Mouse (Mus musculus) midbrain, embryonic 11.5 days (tissue): ENCODE measurements around the gene Gsta4. TPM values are rescaled to one million over a fixed set of nuclear protein-coding genes. Genes with fewer than 3 reads are reported as not detected.
A peak's percentile ranks its signal among the peaks of the same experiment; 100 is the strongest.
"Not testable (repeated sequence)": the region's sequence is repeated elsewhere in the genome, so short reads cannot be mapped to it uniquely, and the experiment has no call there.

ENCODE experiments used
- ATAC-seq: fragments of 200-750 bp; cut with Nextera tagmentation; 2 replicates; pipeline ENCODE4 v1.8.0; 2017; ENCODE audit warnings: moderate TSS enrichment, moderate library complexity; ENCODE audit not compliant: low FRiP score
- DNase-seq: peaks from one replicate; pipeline ENCODE4 v3.0.0; 2015; ENCODE audit warnings: low spot score; ENCODE audit errors: missing footprints
- H3K27ac ChIP-seq: fragments of 300-500 bp; sonication (generic); 2 replicates; pipeline ENCODE4 v1.5.1; 2014; ENCODE audit warnings: low read depth, low read length
- H3K27me3 ChIP-seq: fragments of 300-500 bp; sonication (generic); 2 replicates; pipeline ENCODE4 v1.6.1; 2014; ENCODE audit warnings: mild to moderate bottlenecking, low read length, moderate library complexity, mixed read lengths; ENCODE audit not compliant: control insufficient read depth, insufficient read depth
- H3K36me3 ChIP-seq: fragments of 300-500 bp; sonication (generic); 2 replicates; pipeline ENCODE4 v1.6.1; 2014; ENCODE audit warnings: mild to moderate bottlenecking, low read length, moderate library complexity, mixed read lengths; ENCODE audit not compliant: control insufficient read depth, insufficient read depth
- H3K4me1 ChIP-seq: fragments of 300-500 bp; sonication (generic); 2 replicates; pipeline ENCODE4 v1.6.1; 2014; ENCODE audit warnings: low read length; ENCODE audit not compliant: control insufficient read depth, insufficient read depth
- H3K4me2 ChIP-seq: fragments of 300-500 bp; sonication (generic); 2 replicates; pipeline ENCODE4 v1.6.1; 2014; ENCODE audit warnings: mild to moderate bottlenecking, moderate library complexity
- H3K4me3 ChIP-seq: fragments of 300-500 bp; sonication (generic); 2 replicates; pipeline ENCODE4 v1.5.1; 2014; ENCODE audit warnings: low read depth, low read length
- H3K9ac ChIP-seq: fragments of 300-500 bp; sonication (generic); 2 replicates; pipeline ENCODE4 v1.6.1; 2014; ENCODE audit warnings: low read length
- H3K9me3 ChIP-seq: fragments of 300-500 bp; sonication (generic); 2 replicates; pipeline ENCODE4 v1.6.1; 2016; ENCODE audit warnings: low read length; ENCODE audit not compliant: control insufficient read depth
- WGBS: fragments of 180-500 bp; shearing (Covaris S2); extraction: QIAGEN DNeasy Blood & Tissue Kit; methylation state at CpG from one replicate; pipeline ENCODE4 v1.1.7; 2014; 5-methylcytosine and 5-hydroxymethylcytosine counted together
- polyA plus RNA-seq: library from polyadenylated mRNA; unstranded; fragments of >200 nt; fragmentation: Nextera tagmentation; extraction: Ambion mirVana; gene quantifications from 2 replicates; pipeline ENCODE4 v1.2.1, GENCODE M21; 2014

Gene Gsta4
- polyA plus RNA-seq = 24.9 and 27.2 TPM in 2 replicates

GRCm38 (mm10) chr9:78182474-78182873 lies at the start of gene Gsta4:
Gene Gsta4, plus strand, starts transcription at chr9:78182774.
- not testable (repeated sequence) for H3K27me3 ChIP-seq, H3K4me2 ChIP-seq, H3K4me3 ChIP-seq, ATAC-seq, H3K27ac ChIP-seq, H3K4me1 ChIP-seq, H3K36me3 ChIP-seq, H3K9me3 ChIP-seq, H3K9ac ChIP-seq, DNase-seq
- WGBS = 92% methylated on average over 4 of the region's 7 CpGs

GRCm38 (mm10) chr9:78135658-78136057 lies 46.9 kb upstream of the Gsta4 start:
- H3K4me3 ChIP-seq = no peak overlapping the region
- DNase-seq (no peak), ATAC-seq (no peak)
- H3K9ac ChIP-seq = no peak overlapping the region
- no peaks in the 10 kb centered on the region for H3K27me3 ChIP-seq
- no peak overlapping the region for H3K27ac ChIP-seq
- H3K4me2 ChIP-seq = no peak overlapping the region
- no peaks in the 10 kb centered on the region for H3K9me3 ChIP-seq
- 88% methylated on average over 7 of the region's 7 CpGs for WGBS
- no peaks in the 10 kb centered on the region for H3K4me1 ChIP-seq
- peaks cover 23% of the 10 kb centered on the region; the same call in 1 of the 2 replicates for H3K36me3 ChIP-seq

- H3K9me3 ChIP-seq = peaks cover 6% of the 10 kb centered on the region; the same call in 1 of the 2 replicates
- H3K4me2 ChIP-seq = no peak overlapping the region
- H3K36me3 ChIP-seq = peaks cover 24% of the 10 kb centered on the region
- H3K27me3 ChIP-seq = no peaks in the 10 kb centered on the region
- no peak overlapping the region for H3K4me3 ChIP-seq
- no peaks in the 10 kb centered on the region for H3K4me1 ChIP-seq
- ATAC-seq (no peak), DNase-seq (no peak)
- no peak overlapping the region for H3K27ac ChIP-seq
- 96% methylated on average over 9 of the region's 9 CpGs for WGBS
- no peak overlapping the region for H3K9ac ChIP-seq
Observed at GRCm38 (mm10) chr9:78138044-78138676, 44.4 kb upstream of the Gsta4 start.

GRCm38 (mm10) chr9:78139463-78139862 lies 43.1 kb upstream of the Gsta4 start:
- H3K27me3 ChIP-seq = no peaks in the 10 kb centered on the region
- H3K4me2 ChIP-seq = no peak overlapping the region
- peaks cover 25% of the 10 kb centered on the region for H3K36me3 ChIP-seq
- H3K9me3 ChIP-seq = peaks cover 6% of the 10 kb centered on the region; the same call in 1 of the 2 replicates
- no peak for DNase-seq
- no peaks in the 10 kb centered on the region for H3K4me1 ChIP-seq
- H3K9ac ChIP-seq = no peak overlapping the region
- no peak overlapping the region for H3K27ac ChIP-seq
- ATAC-seq = no peak
- 90% methylated on average over 4 of the region's 4 CpGs for WGBS
- no peak overlapping the region for H3K4me3 ChIP-seq

- DNase-seq = no peak
- Histone ChIP-seq H3K27ac (no peak overlapping the region), H3K9ac (no peak overlapping the region), H3K4me2 (no peak overlapping the region), H3K36me3 (peaks cover 20% of the 10 kb centered on the region), H3K27me3 (no peaks in the 10 kb centered on the region), H3K4me3 (no peak overlapping the region), H3K9me3 (peaks cover 6% of the 10 kb centered on the region; the same call in 1 of the 2 replicates), H3K4me1 (no peaks in the 10 kb centered on the region)
- no peak for ATAC-seq
- WGBS = 84% methylated on average over 4 of the region's 4 CpGs
Observed at GRCm38 (mm10) chr9:78146099-78146498, 36.5 kb upstream of the Gsta4 start.

- H3K27me3 ChIP-seq = no peaks in the 10 kb centered on the region
- H3K4me3 ChIP-seq = no peak overlapping the region
- H3K9ac ChIP-seq = no peak overlapping the region
- peaks cover 15% of the 10 kb centered on the region for H3K36me3 ChIP-seq
- H3K4me2 ChIP-seq = no peak overlapping the region
- no peaks in the 10 kb centered on the region for H3K4me1 ChIP-seq
- 0 out of 2 replicates have a peak, but pooled peaks have one; percentile 44 for ATAC-seq
- WGBS = 73% methylated on average over 6 of the region's 6 CpGs
- DNase-seq = no peak
- H3K27ac ChIP-seq = no peak overlapping the region
- H3K9me3 ChIP-seq = peaks cover 5% of the 10 kb centered on the region; the same call in 1 of the 2 replicates
Observed at GRCm38 (mm10) chr9:78146627-78147026, 35.9 kb upstream of the Gsta4 start.

GRCm38 (mm10) chr9:78148149-78148548 lies 34.4 kb upstream of the Gsta4 start:
- DNase-seq (no peak), ATAC-seq (no peak)
- no peak overlapping the region for H3K27ac ChIP-seq
- H3K4me2 ChIP-seq = no peak overlapping the region
- H3K4me1 ChIP-seq = no peaks in the 10 kb centered on the region
- H3K36me3 ChIP-seq = peaks cover 6% of the 10 kb centered on the region
- no peaks in the 10 kb centered on the region for H3K27me3 ChIP-seq
- no peaks in the 10 kb centered on the region for H3K9me3 ChIP-seq
- no peak overlapping the region for H3K4me3 ChIP-seq
- H3K9ac ChIP-seq = no peak overlapping the region
- 93% methylated on average over 6 of the region's 6 CpGs for WGBS

GRCm38 (mm10) chr9:78149770-78150169 lies 32.8 kb upstream of the Gsta4 start:
- H3K9me3 ChIP-seq, H3K27me3 ChIP-seq, ATAC-seq, H3K4me3 ChIP-seq, H3K36me3 ChIP-seq, H3K27ac ChIP-seq, H3K4me1 ChIP-seq, DNase-seq, H3K4me2 ChIP-seq, H3K9ac ChIP-seq: not testable (repeated sequence)
- 94% methylated on average over 2 of the region's 2 CpGs for WGBS

- Histone ChIP-seq H3K36me3 (peaks cover 16% of the 10 kb centered on the region), H3K4me3 (no peak overlapping the region), H3K27ac (no peak overlapping the region), H3K4me1 (no peaks in the 10 kb centered on the region), H3K9me3 (no peaks in the 10 kb centered on the region), H3K27me3 (no peaks in the 10 kb centered on the region), H3K9ac (no peak overlapping the region), H3K4me2 (no peak overlapping the region)
- ATAC-seq = no peak
- DNase-seq = no peak
- 89% methylated on average over 11 of the region's 11 CpGs for WGBS
Observed at GRCm38 (mm10) chr9:78154211-78154977, 28.2 kb upstream of the Gsta4 start.
